Mouse (Mus musculus) left cerebral cortex, postnatal 4 days (tissue): Measurements from ENCODE around the gene Timeless. TPM values are rescaled to one million over a fixed set of nuclear protein-coding genes. Genes with fewer than 3 reads are reported as not detected.
"Not testable (repeated sequence)": the region's sequence is repeated elsewhere in the genome, so short reads cannot be mapped to it uniquely, and the experiment has no call there.

Experiments used
- DNase-seq: peaks from one replicate; pipeline ENCODE4 v3.0.0-alpha.2; 2022
- intact Hi-C: fragments of 180-260 bp; cut with DNase I; formaldehyde crosslinking; loops from one replicate; pipeline ENCODE4 v1.15.1; 2025
- total RNA-seq, 2 experiments: library from RNA; stranded (reverse); gene quantifications; 2 replicates each; pipeline ENCODE4 v1.2.3; 2021

The Timeless gene
- total RNA-seq, 2 experiments from 2014 or later: 11.1 to 14.7 TPM

DNA sequence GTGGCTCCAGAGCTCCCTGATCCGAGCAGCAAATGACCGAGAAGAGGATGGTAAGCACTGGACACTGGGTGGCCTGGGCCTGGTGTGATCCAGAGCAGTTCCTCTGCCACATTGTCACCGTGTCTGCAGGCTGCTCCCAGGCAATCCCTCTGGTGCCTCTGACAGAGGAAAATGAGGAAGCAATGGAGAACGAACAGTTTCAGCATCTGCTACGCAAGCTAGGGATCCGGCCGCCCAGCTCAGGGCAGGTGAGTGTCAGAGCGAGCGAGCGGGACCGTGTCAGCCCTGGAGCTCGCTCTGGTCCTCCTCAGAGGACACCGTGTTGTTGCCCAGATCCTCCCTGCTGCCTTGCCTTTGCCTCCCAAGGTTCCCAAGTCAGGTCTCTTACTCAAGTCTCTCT lies 18.7 kb downstream of the Timeless start:
- no peak for DNase-seq
- intact Hi-C loops: no loop called here

DNA sequence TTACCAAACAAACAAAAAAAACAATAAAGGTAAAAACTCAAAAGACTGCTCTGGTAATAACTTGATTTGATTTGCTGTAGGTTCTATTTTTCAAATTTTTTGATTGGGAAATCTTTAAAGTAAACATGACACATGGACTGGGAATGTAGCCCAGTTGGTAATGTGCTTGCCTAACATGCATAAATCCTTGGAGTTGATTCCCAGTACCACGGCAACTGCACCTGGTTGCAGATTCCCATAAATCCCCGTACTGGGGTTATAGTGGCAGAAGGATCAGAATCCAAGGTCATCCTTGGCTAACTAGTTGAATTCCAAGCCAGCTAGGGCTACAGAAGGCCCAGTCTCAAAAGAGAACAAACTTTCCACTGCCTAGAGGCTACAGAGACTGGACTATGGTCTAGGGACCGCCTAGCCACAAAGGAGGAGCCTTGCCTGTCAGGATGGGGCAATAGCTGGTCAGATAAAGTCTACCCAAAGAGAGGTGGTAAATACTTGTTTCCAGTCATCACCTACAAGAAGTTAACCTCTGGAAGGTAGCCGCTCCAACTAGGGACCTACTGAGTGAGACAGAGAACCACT lies 21.9 kb downstream of the Timeless start, which contains the start of gene Apon:
Gene Apon, plus strand, starts transcription at position 420 of the 579 bp plus-strand sequence.
- intact Hi-C loops: no loop called here
- no peak for DNase-seq

DNA sequence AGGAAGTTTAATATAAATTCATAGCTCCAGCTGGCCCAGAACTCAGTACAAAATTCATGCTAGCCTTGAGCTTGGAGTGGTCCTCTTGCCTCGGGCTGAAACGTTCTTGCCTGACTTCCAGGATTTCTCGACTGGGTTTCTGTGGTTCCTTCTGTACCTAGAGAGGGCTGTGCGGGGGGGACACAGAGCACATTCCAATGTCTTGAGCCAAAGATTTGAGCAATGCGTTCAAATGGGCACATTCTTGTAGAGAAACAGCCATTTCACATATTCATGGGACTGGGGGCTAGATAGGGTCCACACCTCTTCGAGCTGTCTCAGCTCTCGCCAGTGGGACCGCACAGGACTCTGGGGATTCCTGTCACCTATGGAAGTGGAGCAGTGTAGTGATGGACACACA lies 24.1 kb downstream of the Timeless start:
- intact Hi-C loops: no loop called here
- DNase-seq: no peak

DNA sequence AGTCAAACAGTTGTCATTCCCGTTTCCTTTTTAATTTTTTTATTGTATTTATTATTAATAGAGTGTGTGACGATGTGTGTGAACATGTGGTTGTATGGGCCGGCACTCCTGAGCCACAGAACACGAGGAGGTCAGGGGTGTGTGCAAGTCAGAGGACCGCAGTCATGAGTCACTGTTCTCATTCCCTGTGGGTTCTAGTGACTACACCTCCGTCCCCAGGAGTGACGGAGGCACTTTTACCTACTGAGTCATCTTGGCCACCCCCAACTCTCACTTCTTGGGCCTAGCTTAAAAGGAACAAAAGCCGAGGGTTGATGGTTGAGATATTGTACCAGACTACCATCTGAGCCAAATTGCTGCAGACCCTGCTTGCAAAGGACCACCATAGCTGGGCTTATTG lies 24.5 kb downstream of the Timeless start:
- no peak for DNase-seq
- intact Hi-C loops: no loop called here

DNA sequence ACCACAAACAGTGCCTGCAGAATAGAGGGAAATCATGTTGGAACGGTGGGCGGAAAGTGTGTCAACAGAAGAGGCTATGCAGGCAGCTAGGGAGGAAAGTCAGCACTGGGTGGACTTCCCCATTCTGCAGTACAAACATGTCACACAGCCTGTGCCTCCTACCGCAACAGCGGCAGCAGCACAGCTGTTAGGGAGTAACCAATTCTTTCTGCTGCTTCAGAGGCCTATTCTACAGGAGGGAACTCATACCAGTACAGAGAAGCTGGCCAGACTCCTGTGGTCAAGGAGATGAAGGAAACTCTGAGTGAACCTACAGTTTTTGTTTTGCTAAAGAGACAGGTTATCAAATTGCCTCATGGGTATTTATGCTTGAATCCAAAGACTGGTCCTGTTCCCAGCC lies 27.1 kb downstream of the Timeless start:
- no peak for DNase-seq
- intact Hi-C loops: no loop called here

DNA sequence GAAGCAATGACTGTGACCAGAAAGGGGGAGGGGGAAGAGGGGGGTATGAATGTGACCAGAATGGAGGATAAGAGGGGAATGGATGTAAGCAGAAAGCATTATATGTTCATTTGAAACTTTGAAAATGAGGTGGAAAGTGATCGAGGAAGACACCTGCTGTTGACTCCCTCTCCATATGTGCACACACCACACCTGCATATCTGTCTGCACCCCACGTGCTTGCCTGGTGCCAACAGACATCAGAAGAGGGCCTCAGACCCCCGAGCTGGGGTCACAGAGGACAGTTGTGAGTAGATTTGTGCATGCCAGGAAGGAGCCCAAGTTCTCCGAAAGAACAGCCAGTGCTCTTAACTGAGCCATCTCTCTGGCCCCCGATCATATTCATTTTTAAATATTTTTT lies 28.1 kb downstream of the Timeless start:
- DNase-seq: no peak
- intact Hi-C loops: no loop called here

DNA sequence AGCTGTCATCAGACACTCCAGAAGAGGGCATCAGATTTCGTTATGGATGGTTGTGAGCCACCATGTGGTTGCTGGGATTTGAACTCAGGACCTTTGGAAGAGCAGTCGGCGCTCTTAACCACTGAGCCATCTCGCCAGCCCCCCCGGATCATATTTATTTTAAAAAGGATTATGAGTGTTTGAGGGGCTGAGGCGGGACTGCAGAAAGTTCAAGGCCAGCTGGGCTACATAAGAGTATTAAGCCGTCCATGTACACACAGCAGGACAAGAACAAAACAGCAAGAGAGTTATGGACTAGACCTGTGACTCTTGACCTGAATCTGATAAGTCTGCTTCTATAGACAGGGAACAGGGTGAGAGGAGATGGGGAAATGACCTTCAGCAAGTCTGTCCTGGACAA lies 28.5 kb downstream of the Timeless start:
- intact Hi-C loops, DNase-seq: not testable (repeated sequence)

DNA sequence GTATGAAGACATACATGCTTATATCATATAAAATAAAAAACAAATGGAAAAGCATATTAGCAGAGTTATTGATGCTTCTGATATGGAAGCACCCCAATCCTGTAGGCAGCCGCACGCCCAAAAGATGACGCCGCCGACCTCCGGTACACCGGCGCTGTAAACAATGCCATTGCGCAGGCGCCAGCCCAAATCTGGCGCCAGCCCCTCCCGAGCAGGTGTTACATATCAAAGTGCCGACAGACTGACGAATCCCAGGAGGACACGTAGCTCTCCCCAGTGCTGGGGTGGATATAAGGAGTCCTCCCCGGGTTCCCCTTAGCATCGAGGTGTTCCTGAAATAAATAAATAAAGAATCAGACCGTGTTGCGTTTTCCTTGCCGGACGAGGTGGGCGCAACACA lies 30.4 kb downstream of the Timeless start:
- intact Hi-C loops: no loop called here
- no peak for DNase-seq

DNA sequence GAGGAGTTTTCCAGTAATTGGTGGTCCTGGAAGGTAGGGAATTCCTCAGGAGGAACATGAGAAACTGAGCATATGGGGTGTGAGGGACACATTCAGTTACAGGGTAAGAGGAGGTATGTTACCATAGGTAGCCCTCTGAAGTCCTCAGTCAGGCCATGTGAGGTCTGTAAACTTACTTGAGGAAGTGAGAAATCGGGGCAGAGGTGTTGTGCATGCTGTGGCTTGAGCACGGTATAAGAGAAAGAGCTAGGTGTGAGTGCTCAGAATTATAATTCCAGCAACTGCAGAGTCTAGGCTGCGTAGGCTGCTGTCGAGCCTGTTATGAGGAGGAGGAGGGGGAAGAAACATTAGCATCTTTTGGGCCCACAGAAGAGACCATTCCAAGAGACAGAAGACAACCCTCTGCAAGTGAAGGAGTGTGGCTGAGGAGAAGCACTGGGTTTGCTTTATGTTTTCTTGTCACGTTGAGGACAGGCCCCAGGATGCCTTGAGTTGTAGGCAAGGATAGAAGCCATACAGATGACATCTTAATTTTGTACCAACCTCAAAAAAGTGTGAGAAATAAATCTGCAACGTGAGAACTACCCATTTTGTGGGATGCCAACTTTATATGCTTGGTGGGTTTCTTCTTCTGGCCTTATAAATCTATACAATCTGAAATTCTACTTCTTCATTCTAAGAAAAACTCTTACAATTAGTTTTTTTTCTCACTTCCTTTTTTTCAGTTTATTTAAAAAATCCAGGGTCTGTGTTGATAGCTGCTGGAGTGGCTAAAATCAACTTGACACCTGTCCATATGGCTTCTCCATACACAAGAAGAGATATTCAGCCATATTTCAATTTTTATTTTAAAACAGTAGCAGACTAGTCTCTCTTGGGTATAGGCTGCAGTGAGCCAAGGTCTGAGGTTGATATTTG lies 31.8 kb downstream of the Timeless start:
- intact Hi-C loops: no loop called here
- DNase-seq: no peak

DNA sequence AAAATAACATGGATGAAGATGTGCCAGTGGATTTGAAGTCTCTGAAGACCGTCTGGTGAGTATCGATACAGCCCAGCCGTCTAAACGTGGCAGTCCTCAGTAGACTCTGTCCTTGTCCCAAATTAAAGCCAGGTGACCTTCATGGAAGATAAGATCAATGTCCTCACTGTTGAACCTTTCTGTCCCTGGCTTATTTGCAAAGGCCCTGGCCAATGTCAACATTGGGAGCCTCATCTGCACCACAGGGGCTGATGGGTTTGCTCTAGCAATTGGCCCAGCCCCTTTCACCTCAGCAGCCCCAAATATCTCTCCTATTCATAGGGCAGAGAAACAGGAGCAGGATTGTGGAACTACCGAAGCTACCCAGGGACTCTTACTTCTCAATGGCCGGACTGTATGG lies 36.5 kb downstream of the Timeless start, which contains the start of gene Apof:
Gene Apof, plus strand, starts transcription at position 301 of the 400 bp plus-strand sequence.
- no peak for DNase-seq
- intact Hi-C loops: no loop called here

DNA sequence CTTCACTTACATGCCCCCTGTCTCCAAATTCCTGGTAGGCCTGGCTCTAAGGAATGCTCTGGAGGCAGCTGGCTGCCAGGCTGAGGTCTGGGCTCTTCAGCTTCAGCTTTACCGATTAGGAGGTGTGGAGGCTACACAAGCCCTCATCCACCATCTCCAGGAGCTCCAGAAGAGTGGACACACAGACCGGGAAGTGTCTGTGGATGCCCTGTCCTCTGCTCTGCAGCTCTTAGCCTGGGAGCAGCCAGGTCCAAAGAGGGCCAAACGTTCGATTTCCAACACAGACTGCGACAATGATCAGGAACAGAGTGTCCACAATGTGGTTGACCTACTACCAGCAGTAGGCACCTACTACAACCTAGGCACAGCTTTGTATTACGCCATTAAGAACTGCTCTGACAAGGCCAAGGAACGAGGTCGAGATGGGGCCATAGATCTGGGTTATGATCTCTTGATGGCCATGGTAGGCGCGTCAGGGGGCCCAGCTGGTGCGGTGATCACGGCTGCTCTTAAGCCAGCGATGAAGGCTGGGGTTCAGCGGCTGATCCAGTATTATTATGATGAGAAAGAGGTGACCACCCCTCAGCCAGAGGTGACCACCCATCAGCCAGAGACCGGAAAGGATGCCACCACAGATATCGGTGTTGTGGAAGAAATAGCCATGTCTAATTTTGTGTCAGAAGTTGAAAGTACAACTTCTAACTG lies 37.5 kb downstream of the Timeless start:
- DNase-seq: no peak
- intact Hi-C loops: no loop called here

DNA sequence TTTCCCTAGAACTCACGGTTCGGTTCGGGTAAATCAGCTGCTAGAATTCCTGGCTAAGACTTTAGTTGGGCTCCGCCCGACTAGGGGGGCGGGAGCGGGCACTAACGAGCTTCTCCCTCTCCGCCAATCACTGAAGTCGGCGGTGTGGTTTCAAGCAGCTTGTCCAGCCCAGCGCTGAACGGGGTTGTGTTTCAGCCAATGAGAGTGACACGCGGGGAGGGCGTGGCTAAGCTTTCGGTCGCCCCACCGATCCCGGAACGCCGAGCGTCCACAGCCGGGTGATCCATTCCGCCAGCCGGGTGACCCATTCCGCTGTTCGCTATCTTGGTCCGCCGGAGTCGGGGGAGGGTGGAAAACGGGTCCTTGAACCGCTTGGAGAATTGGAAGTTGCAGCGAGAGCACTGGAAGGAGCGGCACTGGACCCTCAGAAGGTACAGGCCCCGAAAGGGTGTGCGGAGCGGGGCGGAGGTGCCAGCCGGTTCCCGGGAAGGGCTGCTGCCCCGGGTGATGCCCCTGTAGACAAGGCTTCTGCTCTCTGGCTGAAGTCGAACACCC lies 38.5 kb downstream of the Timeless start, which contains the start of gene Stat2:
Gene Stat2, plus strand, starts transcription at position 273 of the 555 bp plus-strand sequence.
- peak; percentile 97 for DNase-seq
- intact Hi-C loops: no loop called here

DNA sequence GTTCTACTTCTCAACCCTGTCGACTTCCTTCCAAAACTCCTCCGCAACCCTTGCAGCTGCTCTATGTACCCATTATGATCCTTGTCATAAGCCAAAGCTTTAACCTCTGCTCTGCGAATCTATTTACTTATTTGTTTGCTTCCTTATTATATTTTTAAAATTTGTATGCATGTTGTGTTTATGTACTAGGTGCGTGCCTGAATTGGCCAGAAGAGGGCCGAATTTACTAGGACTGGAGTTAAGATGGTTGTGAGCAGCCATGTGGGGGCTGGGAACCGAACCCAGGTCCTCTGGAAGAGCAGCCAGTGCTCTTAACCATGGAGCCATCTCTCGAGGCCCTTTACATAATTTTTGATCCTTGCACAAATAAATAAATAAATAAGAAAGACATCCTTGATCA lies 39.0 kb downstream of the Timeless start:
- no peak for DNase-seq

DNA sequence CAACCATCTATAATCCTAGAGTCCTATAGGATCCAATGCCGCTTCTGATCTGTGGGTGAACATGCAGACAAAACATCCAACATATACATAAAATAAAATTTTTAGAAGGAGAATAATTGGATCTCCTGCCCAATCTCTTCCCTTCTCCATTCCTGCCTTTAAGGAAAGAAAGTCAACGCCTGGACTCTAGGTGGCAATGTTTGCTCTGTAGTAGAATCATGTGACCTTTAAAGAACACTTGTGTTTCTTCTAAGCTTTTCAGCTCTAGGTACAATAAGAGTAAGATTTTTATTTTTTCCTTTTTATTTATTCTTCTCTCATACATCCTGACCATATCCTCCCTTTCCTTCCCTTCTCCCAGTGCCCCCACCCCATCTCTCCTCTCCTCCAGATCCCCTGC lies 40.0 kb downstream of the Timeless start:
- intact Hi-C loops: no loop called here
- no peak for DNase-seq

More for the DNA sequence above, 39.0 kb downstream of the Timeless start:
- intact Hi-C loops: no loop called here

DNA sequence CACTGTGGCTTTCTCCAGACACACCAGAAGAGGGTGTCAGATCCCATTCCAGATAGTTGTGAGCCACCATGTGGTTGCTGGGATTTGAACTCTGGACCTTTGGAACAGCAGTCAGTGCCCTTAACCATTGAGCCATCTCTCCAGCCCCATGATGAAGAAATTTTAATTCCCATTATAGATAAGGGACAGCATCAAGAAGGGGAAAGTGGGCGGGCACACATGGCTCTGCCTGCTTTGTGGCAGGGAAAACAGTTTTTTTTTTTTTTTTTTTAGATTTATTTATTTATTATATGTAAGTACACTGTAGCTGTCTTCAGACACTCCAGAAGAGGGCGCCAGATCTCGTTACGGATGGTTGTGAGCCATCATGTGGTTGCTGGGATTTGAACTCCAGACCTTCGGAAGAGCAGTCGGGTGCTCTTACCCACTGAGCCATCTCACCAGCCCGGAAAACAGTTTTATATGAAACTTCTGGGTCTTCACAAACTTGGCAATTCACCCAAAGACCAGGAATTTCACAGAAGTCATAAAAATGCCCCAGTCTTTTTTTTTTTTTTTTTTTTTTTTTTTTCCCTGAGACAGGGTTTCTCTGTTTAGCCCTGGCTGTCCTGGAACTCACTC lies 41.1 kb downstream of the Timeless start:
- intact Hi-C loops, DNase-seq: not testable (repeated sequence)

DNA sequence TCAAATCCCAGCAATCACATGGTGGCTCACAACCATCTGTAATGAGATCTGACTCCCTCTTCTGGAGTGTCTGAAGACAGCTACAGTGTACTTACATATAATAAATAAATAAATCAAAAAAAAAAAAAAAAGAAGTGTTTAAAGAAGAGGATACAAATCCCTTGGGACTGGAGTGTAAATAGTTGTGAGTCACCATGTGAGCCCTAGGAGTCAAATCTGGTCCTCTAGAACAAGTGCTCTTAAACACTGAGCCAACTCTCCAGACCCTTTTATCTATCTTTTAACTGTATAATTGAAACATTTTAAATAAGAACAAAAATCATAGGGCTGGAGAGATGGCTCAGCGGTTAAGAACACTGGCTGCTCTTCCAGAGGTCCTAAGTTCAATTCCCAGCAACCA lies 43.5 kb downstream of the Timeless start:
- intact Hi-C loops, DNase-seq: not testable (repeated sequence)

DNA sequence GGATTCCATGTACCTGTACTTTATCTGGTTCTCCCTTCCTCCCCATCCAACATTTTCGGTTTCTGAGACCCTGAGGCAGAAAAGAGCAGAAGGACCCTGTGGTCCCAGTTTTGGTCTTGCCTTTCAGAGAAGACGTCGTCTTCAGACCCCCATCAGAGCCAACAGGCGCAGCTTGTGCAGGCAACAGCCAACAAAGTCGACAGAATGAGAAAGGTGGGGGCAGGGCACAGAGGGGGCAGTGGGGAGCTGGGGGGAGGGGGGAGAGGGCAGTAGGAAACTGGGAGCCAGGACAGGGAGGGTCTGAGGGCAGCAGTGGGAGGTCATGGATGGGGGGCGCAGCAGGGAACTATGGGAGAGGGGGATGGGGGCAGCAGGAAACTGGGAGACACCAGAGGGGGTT lies 46.3 kb downstream of the Timeless start:
- no peak for DNase-seq
- intact Hi-C loops: no loop called here

DNA sequence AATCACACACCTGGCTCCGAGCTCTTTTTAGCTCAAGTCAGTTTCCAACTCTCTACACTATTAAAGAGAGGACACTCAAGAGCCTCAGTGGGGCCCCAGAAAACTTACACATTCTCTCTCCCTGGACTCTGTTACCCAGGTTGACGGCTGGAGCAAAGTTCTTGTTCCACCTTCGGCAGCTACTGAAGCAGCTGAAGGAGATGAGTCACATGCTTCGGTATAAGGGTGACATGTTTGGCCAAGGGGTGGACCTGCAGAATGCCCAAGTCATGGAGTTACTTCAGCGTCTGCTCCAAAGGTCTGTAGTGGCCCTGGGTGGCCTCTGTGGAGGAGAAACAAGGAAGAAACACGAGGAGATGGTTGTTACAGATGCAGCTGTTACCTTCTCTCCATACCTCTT lies 49.1 kb downstream of the Timeless start:
- intact Hi-C loops: loop anchor here (10.0 kb wide), 1 partner anchor 66 kb away; the partner anchor contains the start of gene Spryd4
- DNase-seq: no peak

DNA sequence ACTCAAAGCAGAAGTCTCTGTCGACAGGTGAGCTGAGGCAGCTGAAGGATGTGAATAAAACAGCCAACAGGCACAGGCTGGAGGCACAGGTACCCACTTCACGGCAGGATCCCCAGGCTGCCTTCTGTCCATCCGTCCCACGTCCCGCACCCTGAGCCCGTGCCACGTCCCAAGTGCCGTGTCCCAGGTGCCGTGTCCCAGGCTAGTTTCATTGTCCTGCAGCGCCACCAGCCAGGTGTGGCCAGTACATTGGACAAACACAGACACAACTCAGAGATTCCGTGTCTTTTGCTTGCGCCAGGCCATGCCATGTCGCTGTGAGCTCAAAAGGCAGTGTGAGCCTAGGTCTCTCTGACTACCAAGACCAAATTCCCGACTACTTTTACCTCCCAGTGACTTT lies 49.8 kb downstream of the Timeless start:
- intact Hi-C loops: loop anchor here (10.0 kb wide), 1 partner anchor 67 kb away; the partner anchor contains the start of gene Spryd4
- no peak for DNase-seq

DNA sequence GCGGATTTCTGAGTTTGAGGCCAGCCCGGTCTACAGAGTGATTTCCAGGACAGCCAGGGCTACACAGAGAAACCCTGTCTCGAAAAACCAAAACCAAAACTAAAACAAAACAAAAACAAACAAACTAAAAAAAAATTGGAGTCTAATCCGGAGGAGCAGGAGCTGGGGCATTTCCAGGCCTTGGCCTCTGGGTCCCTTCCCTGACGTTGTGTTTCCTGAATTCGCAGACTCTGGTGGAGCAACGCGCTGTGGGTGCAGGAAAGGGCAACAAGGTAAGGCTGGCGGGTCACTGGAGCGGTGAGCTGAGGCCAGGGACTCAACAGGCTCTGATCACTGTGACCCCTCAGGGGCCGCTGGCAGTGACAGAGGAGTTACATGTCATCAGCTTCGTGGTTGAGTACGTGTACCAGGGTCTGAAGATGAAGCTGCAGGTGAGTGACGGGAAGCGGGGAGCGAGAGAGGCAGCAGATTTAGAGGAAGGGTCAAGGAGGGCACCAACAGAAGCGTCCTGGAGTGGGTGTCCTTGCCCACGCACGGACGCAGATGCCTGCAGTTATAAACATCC lies 51.1 kb downstream of the Timeless start:
- intact Hi-C loops: loop anchor here (10.0 kb wide), 1 partner anchor 68 kb away; the partner anchor contains the start of gene Spryd4

More for the DNA sequence above, 51.1 kb downstream of the Timeless start:
- no peak for DNase-seq
